ENCODE assay signal across 9 mouse cellular contexts in genomic region chrX:101791551-101791950, GRCm38 (mm10). TPM values are rescaled to one million over a fixed set of nuclear protein-coding genes. Genes with fewer than 3 reads are reported as not detected.
DNase-seq lines count a peak whose midpoint lies in the region; ATAC-seq and TF ChIP-seq lines count a peak whose summit lies in the region.
"Had no signal": no experiment of that assay in that cellular context is flagged by ENCODE, and none has a peak within 500 bp of the region (broad histone marks: within the 10 kb centered on the region; RNA-seq: fewer than 3 reads in every experiment).

No protein-coding gene starts in this region.

- no peaks in the 10 kb centered on the region for H3K36me3 ChIP-seq in intestine, embryonic 14.5 days (ENCODE audit: control insufficient read depth, insufficient read depth, low read length)
- no peaks in the 10 kb centered on the region for H3K36me3 ChIP-seq in neural tube, embryonic 13.5 days
- H3K36me3 ChIP-seq: embryonic facial prominence, embryonic 13.5 days had no signal

- no peak for TF ChIP-seq POLR2A in brain, embryonic 14.5 days (IDR thresholded peaks at IDR 0.05; ENCODE audit: borderline replicate concordance, extremely low read depth, insufficient read depth, insufficient read length, poor library complexity, severe bottlenecking)

- peak; percentile 75 for TF ChIP-seq CTCF in brain, embryonic 14.5 days (IDR thresholded peaks at IDR 0.05; ENCODE audit: borderline replicate concordance, extremely low read depth, insufficient read depth, insufficient read length)

- H3K27me3 ChIP-seq in intestine, embryonic 14.5 days (replicated peaks; ENCODE audit: control insufficient read depth, insufficient read depth, low read length), result peaks cover 2% of the 10 kb centered on the region; the same call in 1 of the 2 replicates
- H3K27me3 ChIP-seq in neural tube, embryonic 13.5 days, result peaks cover 3% of the 10 kb centered on the region

- ATAC-seq in intestine, embryonic 14.5 days (replicated peaks; ENCODE audit: low FRiP score, low TSS enrichment, low read depth), result no peak
- ATAC-seq in neural tube, embryonic 13.5 days (ENCODE audit: low read depth), result 0 out of 2 replicates have a peak, but pooled peaks have one; percentile 11

- H3K9me3 ChIP-seq in intestine, embryonic 14.5 days (ENCODE audit: control insufficient read depth, low read length), result 0 out of 2 replicates have a peak, but pooled peaks cover 2% of the 10 kb centered on the region
- no peaks in the 10 kb centered on the region for H3K9me3 ChIP-seq in neural tube, embryonic 13.5 days
- H3K9me3 ChIP-seq: embryonic facial prominence, embryonic 13.5 days had no signal

- no peak overlapping the region for H3K4me3 ChIP-seq in intestine, embryonic 14.5 days (ENCODE audit: low read depth, low read length)
- H3K4me3 ChIP-seq in neural tube, embryonic 13.5 days, result no peak overlapping the region
- H3K4me3 ChIP-seq: embryonic facial prominence, embryonic 13.5 days had no signal

- H3K4me2 ChIP-seq in intestine, embryonic 14.5 days (ENCODE audit: low read length), result no peak overlapping the region
- H3K4me2 ChIP-seq in neural tube, embryonic 13.5 days, result no peak overlapping the region
- H3K4me2 ChIP-seq: embryonic facial prominence, embryonic 13.5 days had no signal

- intact Hi-C loops in left cerebral cortex, postnatal 36 days (cut with DNase I), result loop anchor here (5.0 kb wide), 1 partner anchor 276 kb away; no protein-coding TSS in a partner anchor

- no peak overlapping the region for H3K27ac ChIP-seq in intestine, embryonic 14.5 days (ENCODE audit: low read depth)
- no peak overlapping the region for H3K27ac ChIP-seq in neural tube, embryonic 13.5 days (replicated peaks)
- H3K27ac ChIP-seq: embryonic facial prominence, embryonic 13.5 days had no signal

- H3K4me1 ChIP-seq in intestine, embryonic 14.5 days (replicated peaks; ENCODE audit: control insufficient read depth, insufficient read depth, low read length), result no peaks in the 10 kb centered on the region
- H3K4me1 ChIP-seq in neural tube, embryonic 13.5 days (replicated peaks), result no peaks in the 10 kb centered on the region
- H3K4me1 ChIP-seq: embryonic facial prominence, embryonic 13.5 days had no signal

- WGBS in intestine, embryonic 14.5 days, result 44% methylated on average over 4 of the region's 4 CpGs
- 48% methylated on average over 4 of the region's 4 CpGs for WGBS in neural tube, embryonic 13.5 days

- DNase-seq in ovary, postnatal 14 days (ENCODE audit: low spot score), result peak; percentile 12
- DNase-seq in ovary, postnatal 10 days (ENCODE audit: low spot score), result no peak
- DNase-seq in brain, embryonic 14.5 days (ENCODE audit: low read depth), result peak; percentile 72
- DNase-seq in fibroblast of lung, adult 2 months (ENCODE audit: low read depth), result peak; percentile 16
- DNase-seq in intestine, embryonic 14.5 days (ENCODE audit: low spot score), result peak; percentile 74
- DNase-seq in left cerebral cortex, postnatal 36 days (ENCODE audit: low spot score in 2 of 2), result peak; percentile 15 to 43
- DNase-seq in spleen, adult 12 weeks (ENCODE audit: low spot score), result no peak

- no peak overlapping the region for H3K9ac ChIP-seq in intestine, embryonic 14.5 days (ENCODE audit: low read length)
- H3K9ac ChIP-seq in neural tube, embryonic 13.5 days, result no peak overlapping the region
- H3K9ac ChIP-seq: embryonic facial prominence, embryonic 13.5 days had no signal

RNA-seq across cellular contexts. Expression of gene Gm4779, which starts 2.7 kb away (rescaled TPM):
- 0.05 and 0.29 TPM in 2 replicates for polyA plus RNA-seq in brain, embryonic 14.5 days (2012; rRNA removed)
- 0.20 TPM in 1 of 2 replicates, not detected in the other for polyA plus RNA-seq in intestine, embryonic 14.5 days (2014; fragmentation: Nextera tagmentation; extraction: Ambion mirVana)
- under 1 TPM in 1 of 2 experiments, not detected in 1; 0.45 TPM for total RNA-seq in left cerebral cortex, postnatal 36 days (2021)
- not detected in 2 replicates for polyA plus RNA-seq in neural tube, embryonic 13.5 days (2015; fragmentation: Nextera tagmentation; extraction: Ambion mirVana)
- polyA plus RNA-seq: embryonic facial prominence, embryonic 13.5 days had no signal

RNA-seq across cellular contexts. Expression of gene 8030474K03Rik, which starts 2.9 kb away (rescaled TPM):
- 0.05 and 0.13 TPM in 2 replicates for polyA plus RNA-seq in brain, embryonic 14.5 days (2012; rRNA removed)
- polyA plus RNA-seq in intestine, embryonic 14.5 days (2014; fragmentation: Nextera tagmentation; extraction: Ambion mirVana), result 0.30 TPM in 1 of 2 replicates, not detected in the other
- total RNA-seq in left cerebral cortex, postnatal 36 days (2021), result not detected
- not detected in 2 replicates for polyA plus RNA-seq in neural tube, embryonic 13.5 days (2015; fragmentation: Nextera tagmentation; extraction: Ambion mirVana)
- polyA plus RNA-seq: embryonic facial prominence, embryonic 13.5 days had no signal

RNA-seq across cellular contexts. Expression of gene Cxcr3, which starts 57.5 kb away (rescaled TPM):
- 0.09 and 0.14 TPM in 2 replicates for polyA plus RNA-seq in brain, embryonic 14.5 days (2012; rRNA removed)
- 0.43 and 0.50 TPM in 2 replicates for polyA plus RNA-seq in intestine, embryonic 14.5 days (2014; fragmentation: Nextera tagmentation; extraction: Ambion mirVana)
- total RNA-seq in left cerebral cortex, postnatal 36 days (2021), result not detected
- polyA plus RNA-seq in neural tube, embryonic 13.5 days (2015; fragmentation: Nextera tagmentation; extraction: Ambion mirVana), result 0.25 and 0.28 TPM in 2 replicates

RNA-seq across cellular contexts. Expression of gene Nhsl2, which starts 57.6 kb away (rescaled TPM):
- 2.5 and 4.5 TPM in 2 replicates for polyA plus RNA-seq in brain, embryonic 14.5 days (2012; rRNA removed)
- polyA plus RNA-seq in intestine, embryonic 14.5 days (2014; fragmentation: Nextera tagmentation; extraction: Ambion mirVana), result 13.8 and 14.4 TPM in 2 replicates
- 10 to 100 TPM; 28.7 to 43.0 TPM for total RNA-seq in left cerebral cortex, postnatal 36 days (2021)
- polyA plus RNA-seq in neural tube, embryonic 13.5 days (2015; fragmentation: Nextera tagmentation; extraction: Ambion mirVana), result 4.6 and 5.7 TPM in 2 replicates

Comparison
In these comparisons a context has a peak if more than half of its experiments do, and no peak if none do; other contexts are left out.
1. DNase-seq: peak in ovary, postnatal 14 days (single experiment), brain, embryonic 14.5 days (single experiment), fibroblast of lung, adult 2 months (single experiment), intestine, embryonic 14.5 days (single experiment) and left cerebral cortex, postnatal 36 days (2 of 2); none in ovary, postnatal 10 days (single experiment) and spleen, adult 12 weeks (single experiment).